Mouse (Mus musculus) kidney, embryonic 14.5 days (tissue): Measurements from ENCODE around the gene Rtp3. TPM values are rescaled to one million over a fixed set of nuclear protein-coding genes. Genes with fewer than 3 reads are reported as not detected.

Source experiments
- ATAC-seq: fragments of 200-750 bp; cut with Nextera tagmentation; 2 replicates; pipeline ENCODE4 v1.8.0; 2017; ENCODE audit warnings: moderate number of reproducible peaks, mild to moderate bottlenecking, moderate TSS enrichment, moderate library complexity; ENCODE audit not compliant: low FRiP score, low TSS enrichment
- H3K27ac ChIP-seq: fragments of 300-500 bp; sonication (generic); 2 replicates; pipeline ENCODE4 v1.5.1; 2014; ENCODE audit warnings: low read depth, mild to moderate bottlenecking, low read length, moderate library complexity, mixed read lengths
- H3K27me3 ChIP-seq: fragments of 300-500 bp; sonication (generic); 2 replicates; pipeline ENCODE4 v1.6.1; 2014; ENCODE audit warnings: mild to moderate bottlenecking, low read length; ENCODE audit not compliant: control insufficient read depth, insufficient read depth
- H3K36me3 ChIP-seq: fragments of 300-500 bp; sonication (generic); 2 replicates; pipeline ENCODE4 v1.6.1; 2014; ENCODE audit warnings: low read length, mixed read lengths; ENCODE audit not compliant: control insufficient read depth, insufficient read depth
- H3K4me1 ChIP-seq: fragments of 300-500 bp; sonication (generic); 2 replicates; pipeline ENCODE4 v1.6.1; 2014; ENCODE audit warnings: low read length, mixed read lengths; ENCODE audit not compliant: control insufficient read depth, insufficient read depth
- H3K4me2 ChIP-seq: fragments of 300-500 bp; sonication (generic); replicated peaks from 2 replicates; pipeline ENCODE4 v1.6.1; 2014; ENCODE audit warnings: low read depth, mild to moderate bottlenecking, low read length
- H3K4me3 ChIP-seq: fragments of 300-500 bp; sonication (generic); 2 replicates; pipeline ENCODE4 v1.5.1; 2014; ENCODE audit warnings: mild to moderate bottlenecking, low read length
- H3K9ac ChIP-seq: fragments of 300-500 bp; sonication (generic); 2 replicates; pipeline ENCODE4 v1.6.1; 2014; ENCODE audit warnings: low read depth, mild to moderate bottlenecking, low read length, moderate library complexity
- H3K9me3 ChIP-seq: fragments of 300-500 bp; sonication (generic); 2 replicates; pipeline ENCODE4 v1.6.1; 2016; ENCODE audit warnings: low read length; ENCODE audit not compliant: control insufficient read depth
- WGBS: fragments of 180-500 bp; shearing (Covaris S2); extraction: QIAGEN DNeasy Blood & Tissue Kit; methylation state at CpG from one replicate; pipeline ENCODE4 v1.1.7; 2014; 5-methylcytosine and 5-hydroxymethylcytosine counted together
- polyA plus RNA-seq: library from polyadenylated mRNA; unstranded; fragments of >200 nt; fragmentation: Nextera tagmentation; extraction: Ambion mirVana; gene quantifications from 2 replicates; pipeline ENCODE4 v1.2.1, GENCODE M21; 2014

Rtp3 gene
- 0.32 TPM in 1 of 2 replicates, not detected in the other for polyA plus RNA-seq

DNA sequence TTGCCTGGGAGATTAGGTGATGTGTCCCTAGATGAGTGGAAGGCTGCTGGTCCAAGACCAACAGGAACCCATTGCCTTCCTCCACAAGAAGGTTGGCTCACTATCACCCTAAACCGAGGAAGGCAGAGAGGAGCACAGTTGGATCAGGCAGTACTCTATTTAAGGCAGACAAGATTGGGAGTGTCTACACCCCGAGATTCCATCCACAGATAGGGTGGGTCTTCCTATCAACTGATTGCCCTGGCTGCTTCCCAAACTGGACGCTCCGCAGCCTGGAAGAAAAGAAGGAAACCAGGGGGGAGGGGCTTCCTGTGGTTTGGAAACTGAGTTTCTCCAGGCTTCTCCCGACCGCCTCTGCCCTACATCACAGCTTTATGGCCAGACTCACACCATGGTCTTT is at the start of gene Rtp3:
Gene Rtp3, minus strand, starts transcription at position 380 of the 400 bp plus-strand sequence.
- H3K27me3 ChIP-seq, result no peaks in the 10 kb centered on the region
- no peaks in the 10 kb centered on the region for H3K36me3 ChIP-seq
- no peak within 1 kb of the TSS for H3K9ac ChIP-seq
- no peak within 1 kb of the TSS for H3K4me3 ChIP-seq
- no peak for ATAC-seq
- no peak within 1 kb of the TSS for H3K27ac ChIP-seq
- H3K4me1 ChIP-seq, result no peaks in the 10 kb centered on the region
- no peak within 1 kb of the TSS for H3K4me2 ChIP-seq
- H3K9me3 ChIP-seq, result no peaks in the 10 kb centered on the region
- WGBS, result 66% methylated on average over 6 of the region's 6 CpGs

DNA sequence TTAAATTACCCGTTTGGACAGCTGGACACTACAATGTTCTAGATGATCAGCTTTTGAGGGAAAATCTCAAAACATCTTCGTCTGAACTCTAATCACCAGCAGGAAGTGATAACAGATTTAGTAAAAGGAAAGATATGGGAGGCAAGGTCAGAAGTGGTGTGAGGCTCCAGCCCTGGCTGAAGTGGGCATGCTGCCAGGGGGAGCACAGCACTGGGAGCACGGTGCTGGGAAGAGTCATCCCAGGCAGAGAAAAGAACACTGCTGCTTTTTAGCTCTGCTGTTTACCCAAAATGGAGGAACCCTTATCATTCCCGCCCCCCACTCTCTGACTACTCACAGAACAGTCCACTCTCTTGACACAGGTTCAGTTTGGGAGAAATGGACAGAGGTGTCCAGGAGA is 49.6 kb upstream of the Rtp3 start:
- no peak for ATAC-seq

DNA sequence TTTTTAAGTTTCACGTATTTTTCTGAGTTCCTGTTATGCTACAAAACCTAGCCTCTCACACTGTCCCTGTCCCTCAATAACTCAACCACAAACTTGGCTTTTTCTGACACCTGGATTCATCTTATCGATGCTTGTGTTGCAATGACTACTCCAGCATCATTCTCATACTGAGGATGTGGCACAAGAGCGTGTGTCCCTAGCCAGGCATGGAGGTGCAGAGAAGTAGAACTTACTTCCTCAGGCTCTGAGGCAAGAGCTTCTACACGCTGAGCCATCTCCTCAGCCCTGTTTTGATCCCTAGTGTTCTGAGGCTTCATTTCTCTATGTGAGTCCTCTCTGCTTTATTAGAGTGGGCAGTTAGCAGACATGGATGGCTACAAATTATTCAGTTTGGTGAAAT is 43.3 kb upstream of the Rtp3 start:
- ATAC-seq, result no peak
- Histone ChIP-seq H3K9me3 (no peaks in the 10 kb centered on the region), H3K4me3 (no peak overlapping the region), H3K27ac (no peak overlapping the region), H3K36me3 (no peaks in the 10 kb centered on the region), H3K4me2 (no peak overlapping the region), H3K9ac (no peak overlapping the region), H3K27me3 (no peaks in the 10 kb centered on the region), H3K4me1 (no peaks in the 10 kb centered on the region)
- 87% methylated on average over 4 of the region's 4 CpGs for WGBS

More for the DNA sequence above, 49.6 kb upstream of the Rtp3 start:
- Histone ChIP-seq H3K9ac (no peak overlapping the region), H3K4me1 (no peaks in the 10 kb centered on the region), H3K27me3 (no peaks in the 10 kb centered on the region), H3K4me3 (no peak overlapping the region), H3K4me2 (no peak overlapping the region), H3K27ac (no peak overlapping the region), H3K36me3 (no peaks in the 10 kb centered on the region), H3K9me3 (no peaks in the 10 kb centered on the region)
- 80% methylated on average over 4 of the region's 4 CpGs for WGBS

DNA sequence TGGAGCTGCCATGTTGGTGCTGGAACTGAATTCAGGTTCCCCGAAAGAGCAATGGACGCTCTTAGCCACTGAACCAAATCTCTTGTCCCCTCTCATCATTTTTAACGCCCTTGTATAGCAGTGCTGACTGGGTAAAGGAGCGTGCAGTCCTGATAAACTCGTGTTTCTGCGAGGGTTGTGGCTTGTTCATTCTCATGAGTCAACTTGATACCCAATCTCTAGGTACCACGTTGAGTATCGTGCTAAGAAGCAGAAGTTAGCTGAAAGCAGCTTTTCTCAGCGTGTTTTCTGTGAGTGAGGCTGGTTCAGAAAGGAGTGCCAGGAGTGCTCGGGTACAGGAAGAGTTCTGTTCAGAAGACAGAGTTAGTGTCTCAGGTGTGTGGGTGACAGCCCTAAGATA is 36.4 kb upstream of the Rtp3 start:
- Histone ChIP-seq H3K27ac (no peak overlapping the region), H3K4me2 (no peak overlapping the region), H3K4me1 (no peaks in the 10 kb centered on the region), H3K4me3 (no peak overlapping the region), H3K27me3 (no peaks in the 10 kb centered on the region), H3K9ac (no peak overlapping the region), H3K36me3 (no peaks in the 10 kb centered on the region), H3K9me3 (no peaks in the 10 kb centered on the region)
- ATAC-seq, result no peak
- 89% methylated on average over 10 of the region's 10 CpGs for WGBS

DNA sequence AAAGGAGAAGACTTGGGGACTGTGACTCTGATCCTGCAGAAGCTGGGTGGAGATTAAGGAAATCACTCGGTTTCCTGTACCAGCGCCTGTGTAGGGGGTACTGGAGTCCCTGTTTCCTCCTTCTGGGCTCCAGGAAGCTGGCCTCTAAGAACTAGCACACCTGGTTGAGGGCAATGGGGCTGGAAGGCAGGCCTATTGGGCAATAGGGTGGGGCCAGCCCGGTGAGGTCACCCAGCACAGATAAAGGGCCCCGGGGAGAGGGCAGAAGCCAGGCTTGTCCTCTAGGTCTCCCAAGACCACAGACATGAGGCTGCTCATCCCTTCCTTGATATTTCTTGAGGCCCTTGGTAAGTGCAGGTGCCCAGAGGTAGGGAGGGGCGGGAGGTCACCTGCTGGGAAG is 28.6 kb upstream of the Rtp3 start, which contains the start of gene Ltf:
Gene Ltf, plus strand, starts transcription at position 250 of the 400 bp plus-strand sequence.
- 87% methylated on average over 5 of the region's 5 CpGs for WGBS
- H3K9me3 ChIP-seq, result no peaks in the 10 kb centered on the region
- no peak within 1 kb of the TSS for H3K4me3 ChIP-seq
- 0 out of 2 replicates have a peak, but pooled peaks cover 4% of the 10 kb centered on the region for H3K4me1 ChIP-seq
- no peaks in the 10 kb centered on the region for H3K36me3 ChIP-seq
- no peak within 1 kb of the TSS for H3K27ac ChIP-seq
- ATAC-seq, result no peak
- H3K27me3 ChIP-seq, result no peaks in the 10 kb centered on the region
- H3K4me2 ChIP-seq, result no peak within 1 kb of the TSS
- no peak within 1 kb of the TSS for H3K9ac ChIP-seq

DNA sequence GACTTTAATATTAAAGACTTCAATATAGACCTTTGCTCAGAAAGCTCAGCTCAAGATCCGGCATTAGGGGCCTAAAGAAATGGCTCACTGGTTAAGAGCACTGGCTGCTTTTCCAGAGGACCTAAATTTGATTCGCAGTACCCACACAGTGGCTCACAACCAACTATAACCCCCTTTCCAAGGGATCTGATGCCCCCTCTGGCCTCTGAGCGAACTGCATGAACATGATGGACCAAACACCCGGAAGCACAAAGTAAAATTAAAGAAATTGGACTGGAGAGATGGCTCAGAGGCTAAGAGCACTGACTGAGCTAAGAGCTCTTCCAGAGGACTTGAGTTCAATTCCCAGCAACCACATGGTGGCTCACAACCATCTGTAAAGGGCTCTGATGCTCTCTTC is 25.3 kb upstream of the Rtp3 start:
- no peak for ATAC-seq
- Histone ChIP-seq H3K27ac (no peak overlapping the region), H3K4me3 (no peak overlapping the region), H3K4me1 (0 out of 2 replicates have a peak, but pooled peaks cover 4% of the 10 kb centered on the region), H3K27me3 (no peaks in the 10 kb centered on the region), H3K4me2 (no peak overlapping the region), H3K9ac (no peak overlapping the region), H3K36me3 (no peaks in the 10 kb centered on the region), H3K9me3 (no peaks in the 10 kb centered on the region)
- 83% methylated on average over 4 of the region's 4 CpGs for WGBS

DNA sequence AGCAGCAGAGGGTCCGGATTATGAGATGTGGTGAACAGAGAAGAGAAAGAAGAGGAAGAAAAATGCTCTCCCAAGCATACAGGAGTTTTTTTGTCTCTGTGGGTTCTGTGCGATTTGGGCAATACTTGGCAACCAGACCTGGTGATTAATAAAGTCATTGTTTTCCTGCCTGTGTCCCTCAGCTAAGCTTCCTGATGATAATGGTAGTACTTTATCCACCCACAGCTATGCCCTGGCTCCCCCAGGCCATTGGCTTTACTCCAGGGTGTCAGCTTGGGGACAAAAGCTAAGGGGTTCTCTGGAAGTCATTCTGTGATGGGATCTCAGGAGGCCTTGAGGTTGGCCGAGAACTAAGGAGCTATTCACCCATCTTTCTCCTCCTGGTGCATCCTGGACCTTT is 21.7 kb upstream of the Rtp3 start:
- no peaks in the 10 kb centered on the region for H3K9me3 ChIP-seq
- no peaks in the 10 kb centered on the region for H3K4me1 ChIP-seq
- H3K27me3 ChIP-seq, result no peaks in the 10 kb centered on the region
- no peak overlapping the region for H3K4me3 ChIP-seq
- no peak overlapping the region for H3K27ac ChIP-seq
- 85% methylated on average over 3 of the region's 3 CpGs for WGBS
- no peak for ATAC-seq
- no peak overlapping the region for H3K4me2 ChIP-seq
- H3K36me3 ChIP-seq, result no peaks in the 10 kb centered on the region
- no peak overlapping the region for H3K9ac ChIP-seq

DNA sequence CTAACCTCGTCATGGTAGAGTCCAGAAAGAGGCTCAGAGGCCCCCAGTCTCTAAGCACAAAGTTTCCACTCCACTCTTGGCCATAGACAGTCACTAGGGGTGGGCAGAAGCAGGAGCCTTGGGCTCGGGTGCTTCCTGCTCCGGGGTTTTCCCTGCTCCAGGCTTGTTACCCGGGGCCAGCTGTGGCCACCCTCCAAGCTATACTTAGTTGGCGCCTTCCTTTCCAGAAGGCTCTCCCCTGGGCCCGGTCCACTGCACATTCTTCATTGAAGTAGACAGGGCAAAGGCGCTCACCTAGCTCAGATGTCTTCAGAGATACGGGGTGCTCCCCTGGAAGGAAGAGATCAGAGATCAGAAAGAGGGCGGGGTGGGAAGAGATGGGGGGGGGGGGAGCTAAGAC is 21.2 kb upstream of the Rtp3 start:
- no peak overlapping the region for H3K9ac ChIP-seq
- H3K9me3 ChIP-seq, result no peaks in the 10 kb centered on the region
- ATAC-seq, result no peak
- H3K27me3 ChIP-seq, result no peaks in the 10 kb centered on the region
- no peaks in the 10 kb centered on the region for H3K36me3 ChIP-seq
- no peak overlapping the region for H3K4me2 ChIP-seq
- 66% methylated on average over 9 of the region's 9 CpGs for WGBS
- no peaks in the 10 kb centered on the region for H3K4me1 ChIP-seq
- no peak overlapping the region for H3K27ac ChIP-seq
- H3K4me3 ChIP-seq, result no peak overlapping the region

DNA sequence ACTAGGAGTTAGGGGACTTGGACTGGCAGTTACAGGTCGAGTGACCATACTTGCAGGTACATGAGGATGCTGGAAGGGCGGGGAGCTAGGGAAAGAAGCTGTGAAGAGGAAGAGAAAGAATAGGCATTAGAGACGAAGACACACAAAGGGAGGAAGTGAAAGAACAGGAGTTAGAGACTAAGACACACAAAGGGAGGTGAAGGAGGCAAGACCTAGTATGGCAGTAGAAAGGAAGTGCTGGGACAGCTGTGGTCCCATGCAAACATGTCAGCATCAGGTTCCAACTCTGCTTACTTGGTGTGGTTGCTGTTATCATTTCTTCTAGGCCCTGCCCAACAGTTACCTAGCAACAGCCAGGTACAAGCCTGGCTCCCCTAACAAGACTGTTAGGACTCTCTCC is 19.4 kb upstream of the Rtp3 start:
- no peaks in the 10 kb centered on the region for H3K4me1 ChIP-seq
- H3K27ac ChIP-seq, result no peak overlapping the region
- H3K4me2 ChIP-seq, result no peak overlapping the region
- no peaks in the 10 kb centered on the region for H3K9me3 ChIP-seq
- H3K36me3 ChIP-seq, result no peaks in the 10 kb centered on the region
- no peaks in the 10 kb centered on the region for H3K27me3 ChIP-seq
- no peak overlapping the region for H3K4me3 ChIP-seq
- ATAC-seq, result no peak
- WGBS, result 72% methylated on average over 3 of the region's 3 CpGs
- H3K9ac ChIP-seq, result no peak overlapping the region
